Mouse (Mus musculus) lung, adult 2 months (tissue): ENCODE data around the gene Slfn14. TPM values are rescaled to one million over a fixed set of nuclear protein-coding genes. Genes with fewer than 3 reads are reported as not detected.
A peak's percentile ranks its signal among the peaks of the same experiment; 100 is the strongest.
"Not testable (repeated sequence)": the region's sequence is repeated elsewhere in the genome, so short reads cannot be mapped to it uniquely, and the experiment has no call there.

ENCODE experiments used
- DNase-seq: peaks from one replicate; pipeline ENCODE4 v3.0.0; 2022
- H3K4me1 ChIP-seq: fragments of 200-500 bp; 2 replicates; pipeline ENCODE4 v1.6.1; 2011; ENCODE audit warnings: low read length; ENCODE audit not compliant: control insufficient read depth, insufficient read depth
- H3K4me3 ChIP-seq: fragments of 200-500 bp; replicated peaks from 2 replicates; pipeline ENCODE3; 2011; ENCODE audit warnings: low read depth, mild to moderate bottlenecking, control low read depth, low read length; ENCODE audit errors: extremely low read depth
- CTCF ChIP-seq: fragments of 200-500 bp; IDR thresholded peaks from 2 replicates; pipeline ENCODE4 v1.5.1; 2011; ENCODE audit warnings: mild to moderate bottlenecking, low read length, control low read depth; ENCODE audit not compliant: insufficient read depth
- POLR2A ChIP-seq: fragments of 200-500 bp; IDR thresholded peaks from 2 replicates; pipeline ENCODE4 v1.6.1; 2011; ENCODE audit warnings: low read depth, mild to moderate bottlenecking, control low read depth, low read length, borderline replicate concordance; ENCODE audit errors: extremely low read depth
- WGBS: fragments of 180-500 bp; shearing (Covaris S2); methylation state at CpG from one replicate; pipeline ENCODE4 v1.1.7; 2018; 5-methylcytosine and 5-hydroxymethylcytosine counted together
- polyA plus RNA-seq: library from polyadenylated mRNA; depleted of rRNA; stranded (reverse); fragments of >200 nt; gene quantifications from 2 replicates; pipeline ENCODE4 v1.2.3, GENCODE M21; 2012; rRNA removed

Slfn14 gene
- 0.02 and 0.17 TPM in 2 replicates for polyA plus RNA-seq

DNA sequence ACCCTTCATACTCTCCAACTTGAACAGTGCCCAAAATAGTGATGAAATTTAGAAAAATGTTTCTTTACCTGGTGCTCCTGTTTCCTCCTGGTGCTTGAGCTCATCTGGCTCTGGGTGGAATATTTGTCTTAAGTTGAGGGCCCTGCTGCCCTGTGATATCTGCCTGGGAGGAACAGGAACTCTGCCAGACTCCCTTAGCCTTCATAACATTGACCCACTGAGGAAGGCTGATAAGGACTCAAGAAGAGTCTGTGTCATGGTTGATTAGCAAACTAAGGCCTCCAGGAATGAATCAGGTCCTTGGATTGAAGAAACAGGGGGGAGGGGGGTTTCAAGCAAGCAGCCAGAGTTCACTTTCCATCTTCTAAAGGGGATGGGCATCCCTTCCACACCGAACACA, at the start of gene Slfn14:
Slfn14 (minus strand) TSS at position 161 of the 400 bp plus-strand sequence.
- peaks cover 4% of the 10 kb centered on the region for H3K4me1 ChIP-seq
- no peak for DNase-seq
- TF ChIP-seq POLR2A (no peak), CTCF (no peak)
- 57% methylated on average over 1 of the region's 1 CpGs for WGBS
- no peak within 1 kb of the TSS for H3K4me3 ChIP-seq

DNA sequence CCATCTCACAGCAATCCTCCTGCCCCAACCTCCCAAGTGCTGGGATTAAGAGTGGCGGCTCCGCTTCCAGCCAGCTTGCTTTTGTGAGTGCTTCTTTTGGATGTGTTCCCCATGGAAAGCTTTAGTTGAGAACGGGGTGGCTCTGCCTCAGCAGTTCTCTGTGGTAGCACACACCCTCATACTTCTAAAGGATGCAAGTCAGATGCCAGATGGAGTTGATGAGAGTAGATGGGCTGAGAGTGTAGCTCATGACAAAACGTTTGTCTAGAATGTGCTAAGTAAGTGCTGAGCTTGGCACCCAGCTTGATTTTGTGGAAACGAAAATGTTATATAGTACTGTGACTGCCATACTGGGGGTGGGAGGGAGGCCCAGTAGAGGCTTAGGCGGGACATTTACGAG, 49.3 kb upstream of the Slfn14 start:
- no peak for DNase-seq
- no peak for TF ChIP-seq CTCF
- 89% methylated on average over 7 of the region's 7 CpGs for WGBS
- no peaks in the 10 kb centered on the region for H3K4me1 ChIP-seq
- H3K4me3 ChIP-seq = no peak overlapping the region

DNA sequence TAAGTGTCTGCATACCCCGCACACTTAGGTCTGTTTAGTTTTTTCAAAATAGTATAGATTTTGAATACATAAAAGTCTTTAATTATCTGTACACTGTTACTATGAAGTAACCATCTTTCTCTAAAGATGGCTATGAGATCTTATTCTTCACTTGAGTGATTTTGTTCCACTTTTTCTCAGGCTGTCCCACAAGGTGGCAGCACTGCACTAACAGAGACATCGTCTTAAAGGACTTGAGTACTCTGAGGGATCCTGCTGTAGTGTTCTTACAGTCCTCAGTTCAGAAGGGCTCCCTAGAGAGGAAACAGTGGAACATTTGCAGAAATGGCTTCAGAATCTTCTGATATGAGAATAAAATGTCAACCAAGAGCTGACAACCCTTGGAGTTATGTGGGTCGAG, 40.9 kb upstream of the Slfn14 start:
- TF ChIP-seq CTCF (no peak), POLR2A (no peak)
- H3K4me3 ChIP-seq = no peak overlapping the region
- peak; percentile 39 for DNase-seq
- 61% methylated on average over 3 of the region's 3 CpGs for WGBS
- H3K4me1 ChIP-seq = no peaks in the 10 kb centered on the region

DNA sequence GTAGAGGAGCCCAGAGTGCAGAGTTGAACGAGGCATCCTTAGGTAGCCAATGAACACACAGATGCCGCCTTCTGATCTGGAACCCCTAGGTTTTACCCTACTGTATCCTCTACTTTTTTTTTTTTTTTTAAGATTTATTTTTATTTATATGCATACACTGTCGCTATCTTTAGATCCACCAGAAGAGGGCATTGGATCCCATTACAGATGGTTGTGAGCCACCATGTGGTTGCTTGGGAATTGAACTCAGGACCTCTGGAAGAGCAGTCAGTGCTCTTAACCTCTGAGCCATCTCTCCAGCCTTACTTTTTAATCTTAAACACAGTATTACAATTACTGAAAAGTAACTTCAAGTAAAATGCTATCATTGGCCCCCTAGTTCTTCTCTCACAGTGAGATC, 40.2 kb upstream of the Slfn14 start:
- DNase-seq, H3K4me1 ChIP-seq: not testable (repeated sequence)
- 83% methylated on average over 3 of the region's 3 CpGs for WGBS

DNA sequence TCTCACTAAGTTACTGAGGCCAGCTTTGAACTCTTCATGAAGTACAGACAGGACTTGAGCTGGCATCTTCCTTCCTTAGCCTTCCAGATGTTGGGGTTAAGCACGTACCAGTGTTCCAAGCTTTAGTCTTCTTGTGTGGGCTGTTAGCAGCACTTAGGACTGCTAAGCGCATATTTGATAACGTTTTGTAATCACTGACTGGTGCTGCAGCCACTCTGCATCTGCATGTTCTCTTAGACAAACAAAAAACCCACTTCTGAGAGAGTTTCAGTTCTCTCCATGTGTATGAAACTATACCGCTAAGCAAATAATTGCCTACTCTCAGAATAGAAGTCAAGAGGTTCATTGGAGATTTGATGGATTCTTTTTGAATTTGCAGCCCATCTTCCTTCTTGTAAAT, 32.5 kb upstream of the Slfn14 start:
- H3K4me3 ChIP-seq = no peak overlapping the region
- TF ChIP-seq CTCF (no peak), POLR2A (no peak)
- no peaks in the 10 kb centered on the region; the same call in none of the 2 replicates for H3K4me1 ChIP-seq
- no peak for DNase-seq
- 55% methylated on average over 4 of the region's 4 CpGs for WGBS

More for the DNA sequence above, 40.2 kb upstream of the Slfn14 start:
- H3K4me3 ChIP-seq = not testable (repeated sequence)

DNA sequence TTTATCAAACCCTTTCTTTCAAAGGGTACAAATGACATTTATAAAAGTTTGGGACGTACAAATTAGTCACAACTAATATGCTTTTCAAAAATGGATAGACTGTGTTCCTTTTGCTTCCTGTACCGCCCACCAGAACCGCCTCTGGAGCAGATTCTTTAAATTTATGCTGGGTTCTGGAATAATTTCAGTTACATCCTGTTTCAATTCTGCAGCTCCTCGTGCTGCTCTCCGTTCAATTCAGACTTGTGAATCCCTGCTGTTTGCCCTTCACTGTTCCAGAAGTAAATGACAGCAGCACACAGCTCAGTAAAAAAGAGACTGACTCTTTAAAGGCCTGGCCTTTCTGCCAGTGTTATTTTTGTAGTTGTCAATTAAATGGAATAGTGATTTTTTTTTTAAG, 25.9 kb upstream of the Slfn14 start:
- no peak for TF ChIP-seq POLR2A
- TF ChIP-seq CTCF = no peak
- DNase-seq = no peak
- H3K4me3 ChIP-seq = no peak overlapping the region
- WGBS = 64% methylated on average over 5 of the region's 5 CpGs
- no peaks in the 10 kb centered on the region for H3K4me1 ChIP-seq

DNA sequence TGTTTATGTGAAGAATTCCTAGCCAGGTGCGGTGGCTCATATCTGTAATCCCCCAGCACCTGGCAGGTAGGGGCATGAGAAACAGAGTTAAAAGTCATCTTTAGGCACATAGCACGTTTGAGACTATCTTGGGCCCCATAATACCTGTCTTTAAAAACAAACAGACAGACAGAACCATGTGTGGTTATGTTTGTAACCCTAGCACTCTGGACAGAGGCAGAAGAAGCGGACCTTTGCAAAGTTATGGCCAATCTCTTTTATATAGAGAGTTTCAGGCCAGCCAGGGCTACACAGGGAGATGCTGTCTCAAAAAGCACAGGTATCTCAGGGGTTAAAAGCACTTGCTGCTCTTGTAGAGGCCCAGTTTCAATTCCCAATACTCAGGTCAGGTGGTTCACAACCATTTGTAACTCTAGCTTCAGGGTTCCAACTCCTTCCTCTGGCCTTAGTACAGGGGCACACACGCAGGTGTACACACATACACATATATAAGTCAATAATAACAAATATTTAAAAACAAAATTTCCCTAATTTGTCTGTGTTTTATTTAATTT, 20.3 kb upstream of the Slfn14 start:
- TF ChIP-seq POLR2A = no peak
- no peak for TF ChIP-seq CTCF
- WGBS = 77% methylated on average over 4 of the region's 4 CpGs
- no peak for DNase-seq
- no peak overlapping the region for H3K4me3 ChIP-seq
- H3K4me1 ChIP-seq = peaks cover 9% of the 10 kb centered on the region

DNA sequence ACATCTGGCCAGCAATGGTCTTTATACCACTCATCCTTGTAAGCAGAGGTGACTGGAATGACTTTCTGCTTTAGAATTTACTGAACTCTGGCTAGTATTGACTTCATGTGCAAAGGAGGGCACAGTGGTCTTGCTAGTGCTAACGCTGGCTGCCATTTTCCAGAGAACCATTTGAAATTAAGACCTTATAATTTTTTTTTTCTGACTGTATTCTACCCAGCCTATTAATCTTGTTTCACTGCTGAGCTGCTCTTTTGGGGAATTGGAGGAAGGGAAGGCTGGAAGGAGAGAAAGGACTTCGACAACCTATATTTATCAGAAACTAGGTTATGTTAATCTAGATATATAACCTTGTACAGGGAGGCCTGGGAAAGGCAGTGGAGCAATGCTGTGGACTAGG, 18.0 kb upstream of the Slfn14 start:
- no peak for DNase-seq
- Histone ChIP-seq H3K4me3 (no peak overlapping the region), H3K4me1 (peaks cover 9% of the 10 kb centered on the region)
- TF ChIP-seq CTCF (no peak), POLR2A (no peak)
- WGBS = 84% methylated on average over 2 of the region's 2 CpGs

DNA sequence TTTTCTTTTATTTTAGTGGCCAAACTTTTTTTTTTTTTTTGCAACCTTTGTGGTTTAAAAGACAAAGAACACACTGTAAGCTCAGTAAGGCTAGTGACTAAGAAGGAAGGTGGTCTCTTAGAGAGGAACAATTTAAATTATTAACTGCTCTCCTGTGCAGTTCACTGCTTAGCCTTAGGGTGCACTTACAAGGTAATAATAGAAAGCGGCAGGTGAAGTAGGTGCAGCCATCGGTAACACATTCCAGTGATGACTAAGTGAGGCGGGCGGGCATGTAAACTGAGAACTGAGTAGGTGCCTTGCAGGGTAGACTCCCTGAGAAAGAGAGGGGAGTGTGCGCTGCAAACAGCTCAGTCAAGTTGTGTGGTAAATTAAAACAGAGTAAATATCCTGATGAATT, 17.2 kb upstream of the Slfn14 start:
- DNase-seq = no peak
- WGBS = 48% methylated on average over 5 of the region's 5 CpGs
- TF ChIP-seq CTCF (no peak), POLR2A (no peak)
- Histone ChIP-seq H3K4me3 (no peak overlapping the region), H3K4me1 (peaks cover 9% of the 10 kb centered on the region)

DNA sequence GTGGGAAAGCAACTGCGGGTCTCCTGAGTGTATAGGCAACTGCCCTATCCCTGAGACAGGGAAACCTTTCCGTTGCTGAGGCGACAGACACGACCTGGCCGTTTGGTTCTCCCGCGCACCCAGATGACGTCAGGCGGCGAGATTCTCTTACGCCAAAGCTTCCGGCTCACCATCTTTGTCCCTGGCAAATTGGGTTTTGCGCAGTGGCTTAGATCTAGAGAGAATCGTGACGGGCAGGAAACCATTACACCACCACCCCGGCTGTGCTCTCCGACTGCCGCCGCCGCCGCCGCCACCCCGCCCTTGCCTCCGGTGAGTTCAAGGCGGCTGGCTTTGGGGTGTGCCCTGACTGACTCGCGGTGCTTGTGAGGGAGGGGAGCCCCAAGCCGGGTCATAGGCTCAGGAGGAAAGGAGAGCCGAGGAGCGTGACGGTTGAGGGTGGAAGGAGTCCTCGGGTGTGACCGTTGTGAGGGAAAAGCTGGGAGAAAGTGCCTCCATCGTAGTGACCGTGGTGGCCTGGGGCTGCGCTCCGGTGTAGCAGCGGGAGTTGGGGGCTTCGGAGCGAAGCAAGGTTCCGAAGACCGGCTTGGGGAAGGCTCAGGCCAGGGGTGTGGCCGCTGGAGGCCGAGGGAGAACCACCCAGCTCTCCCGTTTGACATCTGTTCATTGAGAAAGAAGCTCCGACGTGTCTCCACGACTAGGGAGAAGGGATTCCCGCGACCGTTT, 16.2 kb upstream of the Slfn14 start, which contains the start of gene Pex12:
Pex12 (minus strand) TSS at position 61 of the 726 bp plus-strand sequence.
- TF ChIP-seq CTCF = no peak
- peak; percentile 72; the same call in 1 of the 2 replicates for TF ChIP-seq POLR2A
- WGBS = under 1% methylated on average over 51 of the region's 51 CpGs
- Histone ChIP-seq H3K4me1 (peaks cover 12% of the 10 kb centered on the region), H3K4me3 (peak within 1 kb of the TSS; percentile 94)
- DNase-seq = peak; percentile 95
